Mouse (Mus musculus) forebrain, embryonic 12.5 days (tissue): ENCODE data around the gene Exoc3l2. TPM values are rescaled to one million over a fixed set of nuclear protein-coding genes. Genes with fewer than 3 reads are reported as not detected.

Source experiments
- ATAC-seq: fragments of 200-750 bp; cut with Nextera tagmentation; 2 replicates; pipeline ENCODE4 v1.8.0; 2017; ENCODE audit warnings: moderate TSS enrichment; ENCODE audit not compliant: low FRiP score
- H3K27ac ChIP-seq: fragments of 300-500 bp; sonication (generic); 2 replicates; pipeline ENCODE4 v1.5.1; 2016; ENCODE audit warnings: mild to moderate bottlenecking
- H3K27me3 ChIP-seq: fragments of 300-500 bp; sonication (generic); 2 replicates; pipeline ENCODE4 v1.6.1; 2016; ENCODE audit warnings: mild to moderate bottlenecking
- H3K36me3 ChIP-seq: fragments of 300-500 bp; sonication (generic); replicated peaks from 2 replicates; pipeline ENCODE4 v1.6.1; 2016; ENCODE audit warnings: mild to moderate bottlenecking
- H3K4me1 ChIP-seq: fragments of 300-500 bp; sonication (generic); 2 replicates; pipeline ENCODE4 v1.6.1; 2016
- H3K4me2 ChIP-seq: fragments of 300-500 bp; sonication (generic); 2 replicates; pipeline ENCODE4 v1.6.1; 2016; ENCODE audit warnings: mild to moderate bottlenecking, moderate library complexity
- H3K4me3 ChIP-seq: fragments of 300-500 bp; sonication (generic); replicated peaks from 2 replicates; pipeline ENCODE4 v1.5.1; 2016; ENCODE audit warnings: mild to moderate bottlenecking
- H3K9ac ChIP-seq: fragments of 300-500 bp; sonication (generic); 2 replicates; pipeline ENCODE4 v1.6.1; 2016; ENCODE audit warnings: mild to moderate bottlenecking
- H3K9me3 ChIP-seq: fragments of 300-500 bp; sonication (generic); 2 replicates; pipeline ENCODE4 v1.6.1; 2016
- WGBS: fragments of 180-500 bp; shearing (Covaris S2); methylation state at CpG from one replicate; pipeline ENCODE4 v1.1.7; 2016; 5-methylcytosine and 5-hydroxymethylcytosine counted together
- polyA plus RNA-seq: library from polyadenylated mRNA; unstranded; fragments of >200 nt; fragmentation: Nextera tagmentation; extraction: Ambion mirVana; gene quantifications from 2 replicates; pipeline ENCODE4 v1.2.1, GENCODE M21; 2016

The Exoc3l2 gene
- polyA plus RNA-seq, 1 experiment from 2014 or later: 0.51 TPM

DNA sequence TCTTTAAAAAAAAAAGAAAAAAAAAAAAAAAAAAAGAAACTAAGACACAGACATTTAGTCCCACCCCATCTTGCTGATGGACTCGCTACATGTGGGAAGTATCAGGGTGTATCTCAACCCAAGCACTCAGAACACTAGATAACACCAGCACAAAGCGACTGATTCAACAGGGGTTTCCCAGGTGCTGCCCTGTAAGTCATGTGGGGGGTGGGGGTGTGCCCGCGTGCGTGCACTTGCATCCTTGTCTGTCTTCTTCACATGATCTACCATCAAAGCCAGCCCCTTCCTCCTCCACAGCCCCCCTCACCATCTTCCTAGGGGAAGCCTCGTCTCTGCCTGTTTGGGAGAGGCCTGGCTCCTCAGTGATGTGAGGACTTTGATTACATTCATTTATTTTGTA lies 49.2 kb downstream of the Exoc3l2 start:
- H3K27me3 ChIP-seq: peaks cover 14% of the 10 kb centered on the region
- H3K9ac ChIP-seq: no peak overlapping the region
- no peaks in the 10 kb centered on the region for H3K9me3 ChIP-seq
- no peak overlapping the region for H3K4me2 ChIP-seq
- WGBS: 74% methylated on average over 6 of the region's 6 CpGs
- no peak overlapping the region for H3K4me3 ChIP-seq
- H3K36me3 ChIP-seq: no peaks in the 10 kb centered on the region
- H3K27ac ChIP-seq: no peak overlapping the region
- H3K4me1 ChIP-seq: peaks cover 16% of the 10 kb centered on the region
- ATAC-seq: no peak

DNA sequence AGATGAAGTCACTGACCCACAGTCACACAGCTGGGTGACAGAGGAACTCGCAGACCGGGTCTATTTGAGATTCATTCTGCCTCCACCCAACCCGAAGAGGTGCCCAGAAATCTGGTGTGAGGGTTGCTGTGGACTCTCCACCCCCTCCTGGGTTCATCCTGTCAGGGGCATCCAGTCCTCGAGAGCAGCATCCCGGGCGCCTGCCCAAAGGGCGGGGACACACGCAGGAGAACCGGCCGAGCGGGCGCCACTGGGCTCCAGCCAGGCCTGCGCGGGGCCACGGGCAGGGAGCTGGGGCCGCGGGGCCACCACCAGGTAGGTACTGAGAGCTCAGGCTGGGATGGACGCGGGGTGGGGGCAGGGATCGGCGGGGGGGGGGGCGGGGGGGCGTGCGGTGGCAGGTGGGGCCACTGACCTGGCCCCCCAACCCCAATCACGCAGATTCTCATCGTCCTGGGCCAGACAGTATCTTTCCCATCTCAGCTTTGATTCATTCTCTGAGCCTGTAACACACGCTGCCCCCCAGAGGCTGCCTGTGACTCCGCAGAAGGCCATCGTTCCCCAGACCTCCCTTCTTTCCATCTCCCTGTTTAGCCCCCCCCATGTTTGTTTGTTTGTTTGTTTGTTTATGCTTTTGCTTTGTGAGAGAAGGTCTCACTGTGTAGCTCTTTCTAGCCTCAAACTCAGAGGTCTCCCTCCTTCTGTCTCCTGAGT lies 54.7 kb downstream of the Exoc3l2 start, which contains the start of gene Nkpd1:
Gene Nkpd1 (plus strand): TSS at position 187 of the 714 bp plus-strand sequence.
- Histone ChIP-seq H3K36me3 (no peaks in the 10 kb centered on the region), H3K27ac (no peak within 1 kb of the TSS), H3K4me3 (peak within 1 kb of the TSS; percentile 29), H3K27me3 (peaks cover 69% of the 10 kb centered on the region), H3K9me3 (no peaks in the 10 kb centered on the region), H3K9ac (peak within 1 kb of the TSS; percentile 53), H3K4me1 (peaks cover 15% of the 10 kb centered on the region), H3K4me2 (peak within 1 kb of the TSS; percentile 52)
- ATAC-seq: no peak
- WGBS: 6% methylated on average over 20 of the region's 29 CpGs

DNA sequence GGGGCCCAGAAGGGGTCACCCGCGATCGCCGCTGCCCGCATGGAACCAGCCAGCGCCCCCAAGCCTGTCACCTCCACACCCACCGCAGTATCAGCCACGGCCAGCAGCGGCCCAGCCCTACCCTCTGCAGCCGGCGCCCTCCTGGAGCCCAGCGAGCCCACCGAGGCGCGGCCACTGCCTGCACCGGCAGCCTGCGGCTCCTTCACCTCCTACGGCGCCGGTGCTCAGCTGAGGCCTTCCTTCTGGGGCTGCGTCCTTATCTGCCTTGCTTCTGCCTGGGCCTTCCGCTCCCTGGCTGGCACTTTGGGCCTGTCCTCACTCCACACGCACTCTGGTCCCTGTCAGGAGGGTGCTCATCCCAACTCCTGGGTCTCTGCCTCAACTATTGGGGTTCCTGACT lies 56.9 kb downstream of the Exoc3l2 start:
- H3K9ac ChIP-seq: peak overlapping the region; percentile 48
- H3K9me3 ChIP-seq: no peaks in the 10 kb centered on the region
- peaks cover 91% of the 10 kb centered on the region for H3K27me3 ChIP-seq
- no peak overlapping the region for H3K27ac ChIP-seq
- WGBS: 5% methylated on average over 23 of the region's 23 CpGs
- H3K4me2 ChIP-seq: peak overlapping the region; percentile 53
- no peaks in the 10 kb centered on the region for H3K36me3 ChIP-seq
- ATAC-seq: no peak
- peak overlapping the region; percentile 31 for H3K4me3 ChIP-seq
- H3K4me1 ChIP-seq: peaks cover 35% of the 10 kb centered on the region

DNA sequence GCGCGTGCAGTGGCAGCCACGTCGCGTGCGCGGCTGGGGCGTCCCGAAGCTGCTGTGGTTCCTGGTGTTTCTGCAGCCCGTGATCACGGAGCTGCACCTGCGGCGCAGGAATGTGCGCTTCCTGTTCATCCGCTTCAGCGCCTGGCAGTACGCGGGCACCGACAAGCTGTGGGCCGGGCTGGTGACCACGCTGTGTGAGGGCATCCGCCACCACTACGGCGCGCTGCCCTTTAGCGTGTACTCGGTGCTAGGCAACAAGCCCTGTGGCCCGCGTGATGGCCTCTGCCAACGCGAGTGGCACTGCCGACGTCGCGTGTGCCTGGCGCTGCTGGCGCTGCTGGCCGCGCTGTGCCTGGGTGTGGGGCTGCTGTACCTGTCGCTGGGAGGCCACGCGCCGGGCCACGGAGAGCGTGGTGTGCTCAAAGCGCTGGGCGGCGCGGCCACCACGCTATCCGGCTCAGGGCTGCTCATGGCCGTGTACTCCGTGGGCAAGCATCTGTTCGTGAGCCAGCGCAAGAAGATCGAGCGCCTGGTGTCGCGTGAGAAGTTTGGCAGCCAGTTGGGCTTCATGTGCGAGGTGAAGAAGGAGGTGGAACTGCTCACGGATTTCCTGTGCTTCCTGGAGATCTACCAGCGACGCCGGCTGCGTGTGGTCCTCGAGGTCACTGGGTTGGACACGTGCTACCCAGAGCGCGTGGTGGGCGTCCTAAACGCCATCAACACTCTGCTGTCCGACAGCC lies 60.1 kb downstream of the Exoc3l2 start:
- H3K4me1 ChIP-seq: peaks cover 29% of the 10 kb centered on the region
- H3K27me3 ChIP-seq: peaks cover 77% of the 10 kb centered on the region
- peak overlapping the region; percentile 5; the same call in 1 of the 2 replicates for H3K9ac ChIP-seq
- WGBS: 14% methylated on average over 72 of the region's 72 CpGs
- no peaks in the 10 kb centered on the region for H3K9me3 ChIP-seq
- H3K4me3 ChIP-seq: peak overlapping the region; percentile 36
- ATAC-seq: no peak
- H3K36me3 ChIP-seq: no peaks in the 10 kb centered on the region
- peak overlapping the region; percentile 58 for H3K4me2 ChIP-seq
- H3K27ac ChIP-seq: no peak overlapping the region

DNA sequence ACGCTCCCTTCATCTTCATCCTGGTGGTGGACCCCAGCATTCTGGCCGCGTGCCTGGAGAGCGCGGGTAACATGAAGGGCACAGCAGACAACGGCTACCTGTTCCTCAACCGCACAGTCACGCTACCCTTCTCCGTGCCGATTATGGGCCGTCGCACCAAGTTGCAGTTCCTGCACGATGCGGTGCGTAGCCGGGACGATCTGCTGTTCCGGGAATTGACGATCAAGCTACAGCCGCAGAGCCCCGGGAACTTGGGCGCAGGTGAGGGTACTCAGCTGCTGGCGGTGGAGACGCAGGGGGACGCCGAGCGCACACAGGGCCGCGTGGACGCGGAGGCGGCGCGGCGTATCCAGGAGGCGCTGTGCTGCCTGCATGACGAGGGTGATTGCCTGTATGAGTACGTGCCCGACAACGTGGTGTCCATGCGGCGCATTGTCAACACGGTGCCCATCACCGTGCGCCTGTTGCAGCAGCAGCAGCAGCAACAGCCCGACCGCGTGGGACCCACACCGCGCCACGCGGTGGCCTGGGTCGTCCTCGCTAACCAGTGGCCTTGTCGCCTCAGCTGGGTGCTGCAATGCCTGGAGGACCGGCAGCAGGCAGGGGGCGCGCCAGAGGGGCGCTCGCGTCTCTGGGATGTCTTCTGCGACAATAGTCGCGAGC lies 60.8 kb downstream of the Exoc3l2 start:
- Histone ChIP-seq H3K36me3 (peaks cover 2% of the 10 kb centered on the region), H3K4me1 (peaks cover 29% of the 10 kb centered on the region), H3K27me3 (peaks cover 70% of the 10 kb centered on the region), H3K27ac (no peak overlapping the region), H3K4me2 (peak overlapping the region; percentile 58), H3K4me3 (peak overlapping the region; percentile 36), H3K9me3 (no peaks in the 10 kb centered on the region), H3K9ac (peak overlapping the region; percentile 49)
- ATAC-seq: peak; percentile 69
- WGBS: 1% methylated on average over 64 of the region's 64 CpGs

DNA sequence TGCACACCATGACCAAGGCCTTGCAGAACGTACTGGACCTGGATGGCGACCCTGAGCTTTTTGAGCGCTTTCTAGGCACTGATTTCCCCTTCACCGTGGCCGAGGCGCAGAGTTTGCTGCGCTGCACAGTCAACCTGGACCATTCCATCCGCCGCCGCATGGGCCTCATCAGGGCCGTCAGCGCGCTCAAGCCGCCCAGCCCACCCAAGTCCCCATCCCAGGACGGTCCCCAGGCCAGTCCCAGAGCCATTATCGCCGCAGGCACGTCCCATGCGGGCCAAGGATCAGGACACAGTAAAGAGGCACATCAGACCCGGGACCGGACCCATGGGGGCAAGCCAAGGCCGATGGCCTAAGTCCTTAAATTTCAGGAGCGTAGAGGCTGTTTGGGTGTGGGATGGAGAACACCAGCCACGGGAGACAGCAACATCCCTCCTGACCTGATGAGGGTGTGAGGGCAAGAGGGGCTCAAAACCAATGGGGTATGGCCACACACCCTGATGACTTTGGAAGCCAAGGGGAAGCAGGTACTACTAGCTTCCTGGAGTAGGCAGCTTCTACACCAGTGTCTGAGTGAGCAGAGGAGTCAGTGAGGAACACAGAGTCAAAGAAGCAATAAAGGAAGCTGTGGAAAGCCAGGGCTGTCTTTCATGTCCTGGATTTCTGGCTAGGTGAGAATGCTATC lies 61.4 kb downstream of the Exoc3l2 start:
- ATAC-seq: peak; percentile 30
- Histone ChIP-seq H3K9ac (peak overlapping the region; percentile 49), H3K9me3 (no peaks in the 10 kb centered on the region), H3K4me2 (peak overlapping the region; percentile 58), H3K4me3 (peak overlapping the region; percentile 36), H3K27ac (no peak overlapping the region), H3K36me3 (peaks cover 9% of the 10 kb centered on the region), H3K27me3 (peaks cover 64% of the 10 kb centered on the region), H3K4me1 (peaks cover 28% of the 10 kb centered on the region)
- WGBS: 16% methylated on average over 24 of the region's 24 CpGs

DNA sequence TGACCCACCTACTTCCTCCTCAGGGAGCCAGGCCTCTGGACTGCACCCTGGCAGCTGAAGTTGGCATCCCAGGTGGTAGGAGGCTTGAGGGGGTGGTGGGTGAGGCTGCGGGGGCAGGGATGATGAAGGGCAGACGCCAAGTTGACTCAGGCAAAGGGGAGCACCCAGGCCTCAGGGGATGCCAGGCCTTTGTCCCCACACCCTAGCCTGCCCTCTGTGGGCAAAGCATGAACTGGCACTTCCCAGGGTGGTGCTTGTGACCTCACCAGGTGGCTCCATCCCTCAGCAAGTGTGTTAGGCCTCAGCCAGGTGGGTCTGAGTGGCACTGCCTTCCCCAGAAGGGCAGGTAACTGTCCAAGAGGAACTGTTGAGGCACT lies 62.0 kb downstream of the Exoc3l2 start:
- Histone ChIP-seq H3K9ac (no peak overlapping the region), H3K4me3 (no peak overlapping the region), H3K27ac (no peak overlapping the region), H3K4me1 (peaks cover 23% of the 10 kb centered on the region), H3K4me2 (no peak overlapping the region), H3K27me3 (peaks cover 58% of the 10 kb centered on the region), H3K36me3 (peaks cover 14% of the 10 kb centered on the region), H3K9me3 (no peaks in the 10 kb centered on the region)
- 63% methylated on average over 2 of the region's 2 CpGs for WGBS
- ATAC-seq: no peak

DNA sequence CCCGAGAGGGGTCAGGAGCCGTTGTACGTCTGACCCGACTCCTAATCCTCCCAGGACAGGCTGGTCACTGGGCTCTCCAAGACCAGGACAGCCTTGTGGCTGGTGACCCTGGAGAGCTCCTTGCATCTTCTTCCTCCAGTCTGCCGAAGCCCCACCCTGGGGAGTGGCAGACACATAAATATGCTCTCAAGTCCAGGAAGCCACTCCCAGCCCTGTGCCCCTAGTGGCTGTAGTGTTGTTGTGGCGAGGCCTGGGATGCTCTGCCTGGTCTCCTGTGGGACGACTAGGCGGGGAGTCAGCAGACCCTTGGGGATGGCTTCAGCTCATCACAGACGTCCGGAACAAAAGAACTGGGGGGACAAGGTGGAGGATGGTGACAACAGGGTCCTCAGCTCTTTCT lies 67.9 kb downstream of the Exoc3l2 start:
- H3K4me3 ChIP-seq: no peak overlapping the region
- WGBS: 79% methylated on average over 10 of the region's 10 CpGs
- no peaks in the 10 kb centered on the region for H3K9me3 ChIP-seq
- no peak overlapping the region for H3K27ac ChIP-seq
- no peak overlapping the region for H3K9ac ChIP-seq
- H3K4me1 ChIP-seq: no peaks in the 10 kb centered on the region
- H3K4me2 ChIP-seq: no peak overlapping the region
- no peaks in the 10 kb centered on the region for H3K27me3 ChIP-seq
- no peak for ATAC-seq
- H3K36me3 ChIP-seq: peaks cover 71% of the 10 kb centered on the region

DNA sequence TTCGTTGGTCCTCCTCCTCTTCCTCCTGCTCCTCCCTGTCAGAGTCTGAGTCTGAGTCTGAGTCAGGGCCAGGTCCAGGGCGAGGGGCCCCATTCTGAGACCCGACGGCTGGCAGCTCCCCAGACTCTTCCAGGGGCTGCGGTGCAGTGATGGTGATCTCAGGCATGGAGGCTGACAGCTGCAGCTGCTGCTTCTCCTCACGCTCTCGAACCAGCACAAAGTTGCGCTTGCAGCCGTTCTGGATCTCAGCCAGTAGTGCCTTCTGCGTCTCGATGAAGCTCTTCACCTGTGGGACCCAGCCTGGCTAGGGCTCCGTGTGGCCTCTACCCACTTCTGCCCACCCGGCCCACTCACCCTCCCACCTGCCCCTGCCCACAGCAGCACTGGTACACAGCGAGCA lies 69.1 kb downstream of the Exoc3l2 start:
- WGBS: 94% methylated on average over 13 of the region's 14 CpGs
- Histone ChIP-seq H3K27ac (0 out of 2 replicates have a peak overlapping the region, but pooled peaks have one; percentile 19), H3K9ac (no peak overlapping the region)

DNA sequence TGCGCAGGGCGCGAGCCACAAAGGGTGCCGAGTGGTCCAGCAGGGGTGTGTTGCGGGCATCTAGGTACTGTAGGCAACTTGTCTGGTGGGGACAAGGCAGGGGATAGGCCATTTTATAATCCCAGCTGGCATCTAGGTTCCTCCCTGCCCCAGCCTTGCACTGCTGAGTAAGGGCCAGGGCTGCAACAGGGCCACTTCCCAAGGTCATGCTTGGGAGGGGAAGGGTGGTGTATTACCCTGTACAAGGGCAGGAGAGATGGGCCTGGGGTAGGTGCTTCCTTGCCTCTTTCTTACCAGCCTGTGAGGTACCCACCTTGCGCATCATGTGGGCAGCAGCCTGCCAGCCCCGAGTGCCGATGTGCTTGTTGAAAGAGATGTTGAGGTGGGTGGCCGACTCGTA lies 71.5 kb downstream of the Exoc3l2 start:
- Histone ChIP-seq H3K9me3 (no peaks in the 10 kb centered on the region), H3K27ac (no peak overlapping the region), H3K9ac (no peak overlapping the region), H3K27me3 (no peaks in the 10 kb centered on the region), H3K4me3 (no peak overlapping the region), H3K4me2 (no peak overlapping the region), H3K4me1 (no peaks in the 10 kb centered on the region), H3K36me3 (peaks cover 61% of the 10 kb centered on the region)
- no peak for ATAC-seq
- 96% methylated on average over 10 of the region's 10 CpGs for WGBS

More for the DNA sequence above, 69.1 kb downstream of the Exoc3l2 start:
- Histone ChIP-seq H3K9me3 (no peaks in the 10 kb centered on the region), H3K4me1 (no peaks in the 10 kb centered on the region), H3K36me3 (peaks cover 71% of the 10 kb centered on the region), H3K27me3 (no peaks in the 10 kb centered on the region), H3K4me2 (no peak overlapping the region), H3K4me3 (no peak overlapping the region)
- ATAC-seq: no peak

DNA sequence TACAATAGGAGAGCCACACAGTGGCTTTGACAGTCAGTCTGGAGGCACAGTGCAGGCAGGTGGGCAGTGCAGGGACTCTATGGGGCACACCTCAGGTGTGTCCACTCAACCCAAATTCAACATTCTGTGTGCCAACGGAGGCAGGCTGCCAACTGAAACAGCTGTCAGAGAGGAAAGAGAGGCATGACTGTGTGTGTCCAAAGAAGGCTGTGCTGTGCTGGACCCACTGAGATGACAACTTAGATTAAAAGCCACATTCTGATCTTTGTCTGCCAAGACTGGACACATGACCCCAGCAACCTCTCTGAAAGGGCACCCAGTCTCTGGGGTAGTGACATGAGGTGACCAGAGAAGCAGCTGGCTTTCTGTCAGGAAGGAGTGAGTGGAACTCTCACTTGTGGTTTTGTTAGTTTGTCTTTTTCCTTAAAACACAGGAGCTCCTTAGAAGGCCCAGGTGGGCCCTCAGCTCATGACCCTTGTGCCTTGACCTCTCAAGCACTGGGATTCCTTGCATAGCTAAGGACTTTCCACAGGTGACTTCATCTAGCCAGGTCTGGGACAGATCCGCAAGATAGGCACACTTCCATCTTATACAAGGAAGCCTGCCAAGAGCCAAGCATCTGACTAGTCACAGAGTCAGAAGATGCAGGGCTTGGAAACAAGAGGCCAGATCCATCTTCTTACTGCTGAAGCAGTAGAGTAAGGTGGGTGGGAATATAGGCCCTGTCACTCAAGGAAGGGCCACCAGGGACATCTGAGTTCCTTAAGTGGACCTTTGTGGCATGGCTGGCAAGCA lies 77.8 kb downstream of the Exoc3l2 start:
- 98% methylated on average over 2 of the region's 2 CpGs for WGBS
- Histone ChIP-seq H3K4me3 (no peak overlapping the region), H3K4me2 (no peak overlapping the region), H3K9me3 (no peaks in the 10 kb centered on the region), H3K36me3 (no peaks in the 10 kb centered on the region), H3K27ac (peak overlapping the region; percentile 63; the same call in 1 of the 2 replicates), H3K4me1 (peaks cover 22% of the 10 kb centered on the region), H3K27me3 (no peaks in the 10 kb centered on the region), H3K9ac (no peak overlapping the region)
- ATAC-seq: no peak
